Mouse (Mus musculus) forebrain, postnatal 0 days (tissue): ENCODE data around the gene Elavl3. TPM values are rescaled to one million over a fixed set of nuclear protein-coding genes. Genes with fewer than 3 reads are reported as not detected.

Experiments used
- ATAC-seq: fragments of 200-750 bp; cut with Nextera tagmentation; 2 replicates; pipeline ENCODE4 v1.8.0; 2017; ENCODE audit warnings: mild to moderate bottlenecking, moderate library complexity
- DNase-seq: peaks from one replicate; pipeline ENCODE4 v3.0.0-alpha.2; 2015
- H3K27ac ChIP-seq: fragments of 300-500 bp; sonication (generic); 2 replicates; pipeline ENCODE4 v1.5.1; 2014; ENCODE audit warnings: low read depth, mild to moderate bottlenecking, antibody characterized with exemption, low read length, moderate library complexity, mixed read lengths
- H3K27me3 ChIP-seq: fragments of 300-500 bp; sonication (generic); 2 replicates; pipeline ENCODE4 v1.6.1; 2014; ENCODE audit warnings: mild to moderate bottlenecking, low read length, mixed read lengths; ENCODE audit not compliant: insufficient read depth
- H3K36me3 ChIP-seq: fragments of 300-500 bp; sonication (generic); 2 replicates; pipeline ENCODE4 v1.6.1; 2014; ENCODE audit warnings: mild to moderate bottlenecking, moderate library complexity; ENCODE audit not compliant: insufficient read depth
- H3K4me1 ChIP-seq: fragments of 300-500 bp; sonication (generic); 2 replicates; pipeline ENCODE4 v1.6.1; 2014; ENCODE audit warnings: antibody characterized with exemption; ENCODE audit not compliant: insufficient read depth
- H3K4me2 ChIP-seq: fragments of 300-500 bp; sonication (generic); 2 replicates; pipeline ENCODE4 v1.6.1; 2014; ENCODE audit warnings: low read depth, mild to moderate bottlenecking, moderate library complexity
- H3K4me3 ChIP-seq: fragments of 300-500 bp; sonication (generic); 2 replicates; pipeline ENCODE4 v1.5.1; 2014; ENCODE audit warnings: low read depth, low read length, mixed read lengths
- H3K9ac ChIP-seq: fragments of 300-500 bp; sonication (generic); 2 replicates; pipeline ENCODE4 v1.6.1; 2014; ENCODE audit warnings: mild to moderate bottlenecking
- H3K9me3 ChIP-seq: fragments of 300-500 bp; sonication (generic); 2 replicates; pipeline ENCODE4 v1.6.1; 2016; ENCODE audit warnings: low read length
- CTCF ChIP-seq: sonication (generic); IDR thresholded peaks from 2 replicates; pipeline ENCODE4 v1.5.1; 2016; ENCODE audit warnings: antibody characterized with exemption, control low read depth, low read depth
- WGBS: fragments of 180-500 bp; shearing (Covaris S2); extraction: QIAGEN DNeasy Blood & Tissue Kit; methylation state at CpG from one replicate; pipeline ENCODE4 v1.1.7; 2014; 5-methylcytosine and 5-hydroxymethylcytosine counted together
- polyA plus RNA-seq: library from polyadenylated mRNA; unstranded; fragments of >200 nt; fragmentation: Nextera tagmentation; extraction: Ambion mirVana; gene quantifications from 2 replicates; pipeline ENCODE4 v1.2.1, GENCODE M21; 2015
- total RNA-seq: library from RNA; depleted of rRNA; stranded (reverse); fragments of >200 nt; gene quantifications from 2 replicates; pipeline ENCODE4 v1.2.3, GENCODE M21; 2014; rRNA removed

Gene Elavl3
- total and polyA plus RNA-seq, 2 experiments from 2014 or later: 74.7 to 191 TPM

DNA sequence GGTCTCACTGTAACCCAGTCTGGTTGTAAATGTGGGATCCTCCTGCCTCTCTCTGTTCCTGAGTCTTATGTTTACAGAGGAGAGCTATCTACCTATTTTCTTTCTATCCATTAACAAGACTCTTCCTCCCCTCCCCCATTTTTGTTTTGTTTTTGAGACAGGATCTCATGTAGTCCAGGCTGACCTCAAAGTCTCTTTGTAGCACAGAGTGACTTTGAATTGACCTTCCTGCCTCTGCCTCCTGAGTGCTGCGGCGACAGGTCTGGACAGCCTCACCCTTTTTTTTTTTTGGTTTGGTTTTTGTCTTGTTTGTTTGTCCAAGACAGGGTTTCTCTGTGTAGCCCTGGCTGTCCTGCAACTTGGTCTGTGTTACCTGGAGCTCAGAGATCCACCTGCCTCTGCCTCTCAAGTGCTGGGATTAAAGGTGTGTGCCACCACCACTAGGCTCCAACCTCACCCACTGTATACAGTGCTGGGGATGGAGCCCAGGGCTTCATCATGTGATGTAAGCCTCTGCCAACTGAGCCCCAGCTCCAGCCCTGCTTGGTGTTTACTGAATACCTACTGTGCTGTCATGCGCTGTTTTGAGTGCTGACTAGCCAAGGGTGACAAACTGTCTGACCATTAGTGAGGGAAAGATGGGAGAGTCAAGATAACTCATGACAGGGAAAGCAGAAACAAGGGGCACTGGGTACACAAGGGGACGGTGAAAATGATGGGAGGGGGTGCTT lies 73.3 kb downstream of the Elavl3 start:
- Histone ChIP-seq H3K27me3 (0 out of 2 replicates have a peak, but pooled peaks cover 3% of the 10 kb centered on the region), H3K9ac (no peak overlapping the region), H3K9me3 (no peaks in the 10 kb centered on the region), H3K4me1 (no peaks in the 10 kb centered on the region), H3K4me2 (no peak overlapping the region), H3K4me3 (no peak overlapping the region), H3K27ac (no peak overlapping the region), H3K36me3 (no peaks in the 10 kb centered on the region)
- DNase-seq (no peak), ATAC-seq (no peak)
- WGBS: 91% methylated on average over 4 of the region's 4 CpGs
- no peak for TF ChIP-seq CTCF

DNA sequence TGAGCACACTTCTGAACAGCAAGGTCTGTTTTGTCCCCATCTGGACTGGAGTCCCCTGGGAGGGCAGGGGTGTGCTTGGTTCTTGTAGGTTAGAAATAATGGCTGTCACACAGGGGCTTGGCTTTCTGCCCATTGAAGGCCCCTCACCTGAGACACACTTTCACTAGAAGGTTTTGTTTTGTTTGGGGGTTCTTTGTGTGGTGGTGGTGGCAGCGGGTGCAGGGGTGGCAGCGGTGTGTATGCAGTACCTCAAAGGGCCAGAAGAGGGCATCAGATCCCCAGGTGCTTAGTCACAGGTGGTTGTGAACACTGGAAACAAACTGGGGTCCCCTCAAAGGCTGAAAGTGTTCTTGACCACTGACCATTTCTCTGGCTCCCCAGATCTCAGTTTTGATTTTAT lies 73.9 kb downstream of the Elavl3 start:
- Histone ChIP-seq H3K27me3 (0 out of 2 replicates have a peak, but pooled peaks cover 3% of the 10 kb centered on the region), H3K4me1 (no peaks in the 10 kb centered on the region), H3K4me2 (no peak overlapping the region), H3K27ac (no peak overlapping the region), H3K9me3 (no peaks in the 10 kb centered on the region), H3K9ac (no peak overlapping the region), H3K4me3 (no peak overlapping the region), H3K36me3 (no peaks in the 10 kb centered on the region)
- DNase-seq (no peak), ATAC-seq (no peak)
- peak; percentile 53 for TF ChIP-seq CTCF
- 41% methylated on average over 2 of the region's 2 CpGs for WGBS

DNA sequence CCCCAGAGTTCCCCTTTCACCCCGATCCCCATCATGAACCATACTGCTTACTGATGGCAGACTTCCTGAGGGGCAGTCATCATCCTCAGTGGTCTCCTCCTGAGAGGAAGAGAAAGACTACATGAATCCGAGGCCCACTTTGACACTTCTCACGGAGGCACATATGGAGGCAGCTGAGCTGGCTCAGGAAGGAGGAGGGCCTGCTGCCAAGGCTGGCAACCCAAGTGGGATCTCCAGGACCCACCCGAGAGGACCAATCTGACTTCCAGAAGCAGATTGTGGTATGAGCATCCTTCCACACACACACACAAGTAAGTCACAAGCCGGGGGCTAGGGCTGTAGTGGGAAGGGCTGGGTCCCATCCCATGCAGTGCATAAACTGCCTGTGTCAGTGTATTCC lies 74.5 kb downstream of the Elavl3 start:
- no peak for TF ChIP-seq CTCF
- no peak overlapping the region for H3K4me3 ChIP-seq
- WGBS: 61% methylated on average over 5 of the region's 5 CpGs
- H3K4me1 ChIP-seq: no peaks in the 10 kb centered on the region
- H3K9me3 ChIP-seq: no peaks in the 10 kb centered on the region
- H3K36me3 ChIP-seq: no peaks in the 10 kb centered on the region
- H3K27ac ChIP-seq: no peak overlapping the region
- H3K9ac ChIP-seq: no peak overlapping the region
- no peak for DNase-seq
- peak; percentile 38; the same call in 1 of the 2 replicates for ATAC-seq
- no peak overlapping the region for H3K4me2 ChIP-seq
- H3K27me3 ChIP-seq: no peaks in the 10 kb centered on the region

DNA sequence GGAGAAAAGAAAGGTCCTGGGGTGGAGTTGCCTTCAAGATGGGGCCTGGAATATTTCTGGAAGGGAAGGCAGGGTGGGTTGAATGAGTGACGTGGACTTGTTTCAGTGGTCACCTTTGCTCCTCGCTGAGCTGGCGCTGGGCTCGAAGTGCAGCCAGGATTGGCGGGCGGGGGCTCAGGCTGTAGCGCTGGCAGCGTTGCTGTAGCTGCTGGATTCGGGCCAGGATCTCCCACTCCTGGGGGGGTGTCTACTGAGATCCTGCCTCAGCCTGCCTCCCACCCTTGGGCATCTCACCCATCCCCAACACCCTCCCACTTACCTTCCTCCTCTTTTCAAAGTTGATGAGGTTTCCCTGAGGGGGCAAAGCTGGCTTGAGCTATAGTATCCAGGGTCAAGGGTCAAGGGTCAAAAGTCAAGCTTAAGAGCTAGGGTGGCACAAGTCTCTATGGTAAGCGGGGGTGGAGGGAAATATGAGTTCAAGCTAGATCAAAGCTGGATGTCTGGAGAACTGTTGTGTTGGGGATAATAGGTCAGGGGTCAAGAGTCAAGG lies 75.1 kb downstream of the Elavl3 start:
- Histone ChIP-seq H3K4me3 (no peak overlapping the region), H3K27ac (no peak overlapping the region), H3K27me3 (no peaks in the 10 kb centered on the region), H3K36me3 (no peaks in the 10 kb centered on the region), H3K4me1 (no peaks in the 10 kb centered on the region), H3K4me2 (no peak overlapping the region), H3K9me3 (no peaks in the 10 kb centered on the region), H3K9ac (no peak overlapping the region)
- WGBS: 77% methylated on average over 10 of the region's 10 CpGs
- no peak for DNase-seq
- no peak for TF ChIP-seq CTCF
- ATAC-seq: no peak

DNA sequence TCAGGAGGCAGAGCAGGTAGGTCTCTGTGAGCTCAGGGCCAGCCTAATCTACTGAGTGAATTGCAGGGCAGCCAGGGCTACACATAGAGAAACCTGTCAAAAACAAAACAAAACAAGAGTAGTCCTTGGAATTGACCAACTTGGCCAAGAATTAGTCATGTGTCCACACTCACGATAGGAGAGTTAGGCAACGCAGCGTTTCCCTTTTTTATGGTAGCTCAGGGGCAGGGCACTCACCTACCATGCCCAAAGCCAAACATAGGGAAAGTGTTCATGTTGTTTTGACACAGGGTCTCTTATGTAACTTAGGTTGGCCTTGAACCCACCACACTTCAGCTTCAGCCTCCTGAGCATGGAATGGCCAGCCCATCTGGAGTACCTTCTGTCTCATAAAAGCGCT lies 82.5 kb downstream of the Elavl3 start:
- Histone ChIP-seq H3K4me3 (no peak overlapping the region), H3K27ac (no peak overlapping the region), H3K27me3 (no peaks in the 10 kb centered on the region), H3K9me3 (no peaks in the 10 kb centered on the region), H3K9ac (no peak overlapping the region), H3K4me2 (no peak overlapping the region), H3K36me3 (no peaks in the 10 kb centered on the region), H3K4me1 (no peaks in the 10 kb centered on the region)
- TF ChIP-seq CTCF: no peak
- no peak for ATAC-seq
- no peak for DNase-seq
- WGBS: 91% methylated on average over 4 of the region's 4 CpGs

DNA sequence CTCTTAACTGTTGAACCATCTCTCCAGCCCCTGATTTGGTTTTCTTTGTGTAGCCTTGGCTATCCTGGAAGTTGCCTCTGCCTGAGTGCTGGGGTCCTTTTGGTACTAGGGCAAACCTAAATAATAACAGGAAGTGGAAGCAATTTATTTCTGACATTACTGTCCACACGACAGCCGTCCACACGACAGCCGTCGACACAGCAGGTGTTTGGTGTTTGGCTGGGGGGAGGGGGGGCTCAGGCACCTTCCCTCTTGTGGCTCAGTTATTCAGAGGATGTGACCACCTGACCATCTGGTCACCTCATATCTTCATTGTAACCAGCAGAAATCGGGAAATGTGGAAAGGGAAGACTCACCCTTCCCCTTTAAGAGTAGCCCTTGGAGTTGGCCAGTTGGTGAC lies 82.9 kb downstream of the Elavl3 start:
- no peaks in the 10 kb centered on the region for H3K27me3 ChIP-seq
- 77% methylated on average over 6 of the region's 6 CpGs for WGBS
- ATAC-seq (no peak), DNase-seq (no peak)
- H3K9me3 ChIP-seq: no peaks in the 10 kb centered on the region
- H3K4me2 ChIP-seq: no peak overlapping the region
- no peaks in the 10 kb centered on the region for H3K4me1 ChIP-seq
- no peak overlapping the region for H3K9ac ChIP-seq
- no peaks in the 10 kb centered on the region for H3K36me3 ChIP-seq
- no peak overlapping the region for H3K4me3 ChIP-seq
- no peak overlapping the region for H3K27ac ChIP-seq
- TF ChIP-seq CTCF: no peak

Other genes with a start within 250 kb of the Elavl3 start
- not detected in 2 replicates for gene Angptl8, start 216.5 kb downstream of the Elavl3 start, total RNA-seq
- 0.18 TPM in 1 of 2 replicates, not detected in the other for gene Angptl8, start 216.5 kb downstream of the Elavl3 start, polyA plus RNA-seq
- gene Dock6, start 199.4 kb downstream of the Elavl3 start, total RNA-seq: 6.0 and 15.2 TPM in 2 replicates
- 5.7 and 8.3 TPM in 2 replicates for gene Dock6, start 199.4 kb downstream of the Elavl3 start, polyA plus RNA-seq
- gene Rab3d, start 133.8 kb downstream of the Elavl3 start, total RNA-seq: 23.7 and 26.7 TPM in 2 replicates
- gene Rab3d, start 133.8 kb downstream of the Elavl3 start, polyA plus RNA-seq: 23.0 and 28.7 TPM in 2 replicates
- gene Ccdc159, start 124.6 kb downstream of the Elavl3 start, total RNA-seq: 8.6 and 13.6 TPM in 2 replicates
- gene Ccdc159, start 124.6 kb downstream of the Elavl3 start, polyA plus RNA-seq: 3.5 and 4.1 TPM in 2 replicates
- 42.0 and 47.1 TPM in 2 replicates for gene Tmem205, start 124.5 kb downstream of the Elavl3 start, total RNA-seq
- gene Tmem205, start 124.5 kb downstream of the Elavl3 start, polyA plus RNA-seq: 52.8 and 65.9 TPM in 2 replicates
- 97.9 and 108 TPM in 2 replicates for gene Plppr2, start 115.0 kb downstream of the Elavl3 start, total RNA-seq
- gene Plppr2, start 115.0 kb downstream of the Elavl3 start, polyA plus RNA-seq: 122 and 144 TPM in 2 replicates
- 28.2 and 37.7 TPM in 2 replicates for gene Swsap1, start 96.3 kb downstream of the Elavl3 start, total RNA-seq
- 7.0 and 7.3 TPM in 2 replicates for gene Swsap1, start 96.3 kb downstream of the Elavl3 start, polyA plus RNA-seq
- gene Epor, start 88.5 kb downstream of the Elavl3 start, total RNA-seq: 0.24 and 1.0 TPM in 2 replicates
- gene Epor, start 88.5 kb downstream of the Elavl3 start, polyA plus RNA-seq: 2.2 and 2.4 TPM in 2 replicates
- 0.24 and 2.1 TPM in 2 replicates for gene Rgl3, start 62.6 kb downstream of the Elavl3 start, total RNA-seq
- gene Rgl3, start 62.6 kb downstream of the Elavl3 start, polyA plus RNA-seq: 1.0 and 1.2 TPM in 2 replicates
- 5.7 and 6.0 TPM in 2 replicates for gene Ccdc151, start 49.4 kb downstream of the Elavl3 start, total RNA-seq
- gene Ccdc151, start 49.4 kb downstream of the Elavl3 start, polyA plus RNA-seq: 5.5 and 6.4 TPM in 2 replicates
- 83.2 and 86.5 TPM in 2 replicates for gene Prkcsh, start 49.2 kb downstream of the Elavl3 start, total RNA-seq
- 48.9 and 67.4 TPM in 2 replicates for gene Prkcsh, start 49.2 kb downstream of the Elavl3 start, polyA plus RNA-seq
- gene Gm49318, start 19.2 kb upstream of the Elavl3 start, total RNA-seq: not detected in 2 replicates
- not detected in 2 replicates for gene Gm49318, start 19.2 kb upstream of the Elavl3 start, polyA plus RNA-seq
- gene Zfp653, start 19.4 kb upstream of the Elavl3 start, total RNA-seq: 31.0 and 32.3 TPM in 2 replicates
- 13.3 and 16.3 TPM in 2 replicates for gene Zfp653, start 19.4 kb upstream of the Elavl3 start, polyA plus RNA-seq
- gene Ecsit, start 33.4 kb upstream of the Elavl3 start, total RNA-seq: 55.2 and 59.2 TPM in 2 replicates
- gene Ecsit, start 33.4 kb upstream of the Elavl3 start, polyA plus RNA-seq: 64.1 and 64.7 TPM in 2 replicates
- gene Cnn1, start 47.2 kb upstream of the Elavl3 start, total RNA-seq: 0.24 TPM in 1 of 2 replicates, not detected in the other
- gene Cnn1, start 47.2 kb upstream of the Elavl3 start, polyA plus RNA-seq: 0.24 and 0.86 TPM in 2 replicates
- gene Elof1, start 65.1 kb upstream of the Elavl3 start, total RNA-seq: 122 and 137 TPM in 2 replicates
- 165 and 170 TPM in 2 replicates for gene Elof1, start 65.1 kb upstream of the Elavl3 start, polyA plus RNA-seq
- gene Acp5, start 83.7 kb upstream of the Elavl3 start, total RNA-seq: 3.9 TPM in 1 of 2 replicates, not detected in the other
- 0.41 and 0.88 TPM in 2 replicates for gene Acp5, start 83.7 kb upstream of the Elavl3 start, polyA plus RNA-seq
- gene Pigyl, start 104.8 kb upstream of the Elavl3 start, total RNA-seq: 27.8 and 35.2 TPM in 2 replicates
- gene Pigyl, start 104.8 kb upstream of the Elavl3 start, polyA plus RNA-seq: 112 and 143 TPM in 2 replicates
- gene Zfp872, start 136.1 kb upstream of the Elavl3 start, total RNA-seq: 0.14 and 0.15 TPM in 2 replicates
- gene Zfp872, start 136.1 kb upstream of the Elavl3 start, polyA plus RNA-seq: 0.16 and 0.26 TPM in 2 replicates
- gene Zfp809, start 173.7 kb upstream of the Elavl3 start, total RNA-seq: 10.3 and 11.0 TPM in 2 replicates
- gene Zfp809, start 173.7 kb upstream of the Elavl3 start, polyA plus RNA-seq: 3.8 and 6.8 TPM in 2 replicates
- 7.6 and 7.9 TPM in 2 replicates for gene Zfp599, start 207.9 kb upstream of the Elavl3 start, total RNA-seq
- gene Zfp599, start 207.9 kb upstream of the Elavl3 start, polyA plus RNA-seq: 4.8 and 6.0 TPM in 2 replicates